Mouse (Mus musculus) midbrain, embryonic 10.5 days (tissue): ENCODE results near the gene Gdnf. TPM values are rescaled to one million over a fixed set of nuclear protein-coding genes. Genes with fewer than 3 reads are reported as not detected.

Source experiments
- DNase-seq: peaks from one replicate; pipeline ENCODE4 v3.0.0-alpha.2; 2017; ENCODE audit warnings: low spot score
- H3K27ac ChIP-seq: fragments of 300-500 bp; sonication (generic); replicated peaks from 2 replicates; pipeline ENCODE4 v1.5.1; 2016; ENCODE audit warnings: mild to moderate bottlenecking
- H3K27me3 ChIP-seq: fragments of 300-500 bp; sonication (generic); 2 replicates; pipeline ENCODE4 v1.6.1; 2016; ENCODE audit warnings: low read depth, mild to moderate bottlenecking; ENCODE audit not compliant: poor library complexity, severe bottlenecking
- H3K36me3 ChIP-seq: fragments of 300-500 bp; sonication (generic); 2 replicates; pipeline ENCODE4 v1.6.1; 2016; ENCODE audit warnings: mild to moderate bottlenecking, moderate library complexity
- H3K4me1 ChIP-seq: fragments of 300-500 bp; sonication (generic); 2 replicates; pipeline ENCODE4 v1.6.1; 2016
- H3K4me3 ChIP-seq: fragments of 300-500 bp; sonication (generic); 2 replicates; pipeline ENCODE4 v1.5.1; 2016; ENCODE audit warnings: mild to moderate bottlenecking, moderate library complexity
- H3K9me3 ChIP-seq: fragments of 300-500 bp; sonication (generic); replicated peaks from 2 replicates; pipeline ENCODE4 v1.6.1; 2016; ENCODE audit warnings: mild to moderate bottlenecking
- WGBS: fragments of 180-500 bp; shearing (Covaris S2); methylation state at CpG from one replicate; pipeline ENCODE4 v1.1.7; 2016; 5-methylcytosine and 5-hydroxymethylcytosine counted together
- polyA plus RNA-seq: library from polyadenylated mRNA; unstranded; fragments of >200 nt; fragmentation: Nextera tagmentation; extraction: Ambion mirVana; gene quantifications from 2 replicates; pipeline ENCODE4 v1.2.1, GENCODE M21; 2016

Gene Gdnf
- polyA plus RNA-seq, 1 experiment from 2014 or later, result 0.41 TPM

GRCm38 (mm10) chr15:7823886-7824285 lies 13.2 kb downstream of the Gdnf start:
- WGBS, result 70% methylated on average over 6 of the region's 6 CpGs
- Histone ChIP-seq H3K4me3 (no peak overlapping the region), H3K36me3 (no peaks in the 10 kb centered on the region), H3K9me3 (no peaks in the 10 kb centered on the region), H3K4me1 (no peaks in the 10 kb centered on the region), H3K27me3 (peaks cover 24% of the 10 kb centered on the region), H3K27ac (no peak overlapping the region)
- no peak for DNase-seq

DNA sequence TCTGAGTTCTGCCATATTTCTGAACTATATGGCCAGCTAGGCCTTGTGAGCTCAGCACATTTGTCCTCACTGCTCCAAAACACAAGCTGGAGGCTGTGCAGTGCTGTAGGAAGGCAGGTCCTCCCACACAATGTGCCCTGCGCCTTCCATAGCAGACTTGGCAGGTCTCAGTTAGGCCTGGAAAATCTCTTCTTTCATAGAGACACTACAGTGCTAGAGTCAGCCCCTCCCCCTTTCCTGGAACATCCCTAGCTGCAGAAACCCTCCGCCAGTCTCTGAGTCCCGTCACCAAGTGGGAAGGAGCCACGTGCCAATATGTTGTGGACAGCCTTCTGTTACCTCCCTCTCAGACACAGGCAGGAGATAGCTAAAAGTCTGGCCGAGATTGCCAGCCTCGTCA lies 14.9 kb downstream of the Gdnf start:
- H3K4me1 ChIP-seq, result no peaks in the 10 kb centered on the region
- no peak for DNase-seq
- no peak overlapping the region for H3K27ac ChIP-seq
- no peaks in the 10 kb centered on the region for H3K9me3 ChIP-seq
- H3K36me3 ChIP-seq, result no peaks in the 10 kb centered on the region
- no peak overlapping the region for H3K4me3 ChIP-seq
- 71% methylated on average over 6 of the region's 6 CpGs for WGBS
- peaks cover 8% of the 10 kb centered on the region for H3K27me3 ChIP-seq

- Histone ChIP-seq H3K27ac (no peak overlapping the region), H3K4me1 (no peaks in the 10 kb centered on the region), H3K4me3 (no peak overlapping the region), H3K27me3 (no peaks in the 10 kb centered on the region), H3K36me3 (peaks cover 12% of the 10 kb centered on the region; the same call in 1 of the 2 replicates), H3K9me3 (no peaks in the 10 kb centered on the region)
- DNase-seq, result no peak
- WGBS, result 95% methylated on average over 9 of the region's 9 CpGs
Observed at GRCm38 (mm10) chr15:7835404-7835803, 24.8 kb downstream of the Gdnf start.

DNA sequence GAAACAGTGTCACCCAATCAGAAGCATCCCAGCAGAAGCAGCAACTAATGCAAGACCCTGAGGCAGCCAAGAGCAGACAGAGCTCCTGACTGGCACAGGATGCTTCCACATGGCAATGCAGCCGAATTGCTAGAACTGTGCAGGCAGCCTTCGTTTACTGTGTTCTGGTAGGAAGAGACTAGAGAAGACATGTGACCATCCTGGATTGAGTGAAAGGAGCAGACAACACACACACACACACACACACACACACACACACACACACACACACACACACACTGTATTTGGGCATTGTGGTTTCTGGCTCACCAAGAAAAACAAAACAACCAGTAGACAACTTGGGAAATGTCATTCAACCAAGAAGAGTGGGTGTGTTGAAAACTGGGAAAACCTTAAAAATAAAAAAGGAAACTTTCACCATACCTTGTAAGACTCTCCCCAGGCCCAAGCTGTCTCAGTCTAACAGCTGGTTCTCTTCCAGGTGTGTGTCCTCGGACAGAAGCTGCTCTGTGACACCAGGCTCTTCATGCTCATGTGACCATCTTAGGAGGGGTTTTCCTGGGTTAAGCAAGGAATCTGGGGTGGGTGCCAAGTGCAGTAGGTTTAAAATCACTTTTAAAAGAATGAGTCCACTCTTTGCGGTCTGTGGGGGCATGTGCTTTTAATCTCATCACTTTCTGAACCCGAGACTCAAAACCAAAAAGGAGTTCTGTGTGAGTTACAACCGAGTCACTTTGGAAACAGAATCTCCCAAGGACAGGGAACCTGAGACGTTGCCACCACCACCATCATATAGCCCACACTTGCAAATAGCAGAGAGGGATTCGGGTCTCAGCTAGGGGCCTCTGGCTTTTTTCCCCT lies 27.6 kb downstream of the Gdnf start:
- H3K4me3 ChIP-seq, result no peak overlapping the region
- peaks cover 12% of the 10 kb centered on the region; the same call in 1 of the 2 replicates for H3K36me3 ChIP-seq
- no peaks in the 10 kb centered on the region for H3K27me3 ChIP-seq
- no peaks in the 10 kb centered on the region for H3K9me3 ChIP-seq
- H3K27ac ChIP-seq, result no peak overlapping the region
- no peaks in the 10 kb centered on the region for H3K4me1 ChIP-seq
- WGBS, result 89% methylated on average over 8 of the region's 8 CpGs
- DNase-seq, result no peak

DNA sequence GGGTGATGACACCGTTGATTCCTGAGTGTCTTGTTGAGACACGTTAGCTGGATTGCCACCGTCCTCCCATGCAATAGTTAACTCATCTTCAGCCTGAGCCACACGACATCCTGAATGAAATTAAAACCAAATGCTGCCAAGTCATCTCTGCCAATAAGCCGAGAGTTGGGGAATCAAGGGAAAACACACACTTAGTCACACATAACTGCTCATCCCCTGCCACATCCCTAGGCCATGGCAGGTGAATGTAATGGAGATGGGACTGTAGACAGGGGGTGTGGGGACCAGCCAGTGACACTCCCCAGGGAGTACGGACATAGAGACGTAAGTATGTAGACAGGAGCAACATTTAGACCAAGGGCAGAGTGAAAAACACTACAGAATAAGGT lies 28.3 kb downstream of the Gdnf start:
- Histone ChIP-seq H3K4me3 (no peak overlapping the region), H3K4me1 (no peaks in the 10 kb centered on the region), H3K27ac (no peak overlapping the region), H3K9me3 (no peaks in the 10 kb centered on the region), H3K27me3 (no peaks in the 10 kb centered on the region), H3K36me3 (peaks cover 12% of the 10 kb centered on the region; the same call in 1 of the 2 replicates)
- WGBS, result 75% methylated on average over 7 of the region's 7 CpGs
- DNase-seq, result no peak

DNA sequence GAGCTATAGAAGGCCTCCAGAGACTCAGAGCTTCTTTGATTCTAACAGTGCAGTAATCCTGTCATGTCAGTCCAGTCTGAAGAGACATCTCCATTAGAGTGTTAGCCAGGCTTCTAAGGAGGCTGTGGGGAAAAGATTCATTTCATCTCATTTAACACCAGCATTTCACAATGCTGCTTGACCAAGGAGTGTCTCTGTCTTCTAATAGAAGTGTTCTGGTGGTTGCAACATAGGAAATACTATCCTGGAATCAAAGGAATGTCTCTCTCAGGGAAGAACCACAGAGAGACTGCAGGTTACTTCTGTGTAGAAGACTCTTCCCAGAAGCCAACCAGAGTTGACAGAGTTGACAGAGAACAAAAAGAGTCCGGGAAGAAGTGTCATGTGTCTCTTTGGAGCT lies 31.0 kb downstream of the Gdnf start:
- H3K9me3 ChIP-seq, result no peaks in the 10 kb centered on the region
- H3K4me1 ChIP-seq, result no peaks in the 10 kb centered on the region
- no peaks in the 10 kb centered on the region for H3K27me3 ChIP-seq
- WGBS, result 79% methylated on average over 1 of the region's 1 CpGs
- no peak for DNase-seq
- H3K36me3 ChIP-seq, result no peaks in the 10 kb centered on the region
- H3K27ac ChIP-seq, result no peak overlapping the region
- H3K4me3 ChIP-seq, result no peak overlapping the region

GRCm38 (mm10) chr15:7842398-7842797 lies 31.8 kb downstream of the Gdnf start:
- DNase-seq, result no peak
- H3K4me3 ChIP-seq, result no peak overlapping the region
- no peaks in the 10 kb centered on the region for H3K27me3 ChIP-seq
- H3K27ac ChIP-seq, result no peak overlapping the region
- WGBS, result 90% methylated on average over 4 of the region's 4 CpGs
- H3K36me3 ChIP-seq, result no peaks in the 10 kb centered on the region
- no peaks in the 10 kb centered on the region for H3K9me3 ChIP-seq
- H3K4me1 ChIP-seq, result no peaks in the 10 kb centered on the region

DNA sequence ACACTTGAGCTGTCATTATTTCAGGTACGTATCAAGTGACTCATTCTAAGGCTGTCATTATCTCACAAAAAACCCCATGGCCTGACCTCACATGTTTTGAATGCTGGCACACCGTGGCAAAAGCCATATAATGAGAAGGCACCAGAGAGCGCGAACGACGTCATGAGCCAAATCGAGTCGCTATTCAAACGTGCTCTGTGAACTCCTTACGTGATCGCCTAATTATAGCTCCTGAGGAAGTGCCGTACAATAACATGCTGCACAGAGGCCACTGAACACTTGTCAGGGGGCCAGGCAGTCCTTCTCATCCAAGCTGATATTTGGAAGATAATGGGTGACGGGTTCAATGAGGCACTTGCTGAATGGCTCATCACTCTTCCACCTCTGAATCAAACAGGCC lies 46.8 kb downstream of the Gdnf start:
- Histone ChIP-seq H3K4me1 (no peaks in the 10 kb centered on the region), H3K4me3 (no peak overlapping the region), H3K36me3 (no peaks in the 10 kb centered on the region), H3K9me3 (no peaks in the 10 kb centered on the region), H3K27ac (no peak overlapping the region), H3K27me3 (no peaks in the 10 kb centered on the region)
- WGBS, result 94% methylated on average over 13 of the region's 13 CpGs
- DNase-seq, result no peak

DNA sequence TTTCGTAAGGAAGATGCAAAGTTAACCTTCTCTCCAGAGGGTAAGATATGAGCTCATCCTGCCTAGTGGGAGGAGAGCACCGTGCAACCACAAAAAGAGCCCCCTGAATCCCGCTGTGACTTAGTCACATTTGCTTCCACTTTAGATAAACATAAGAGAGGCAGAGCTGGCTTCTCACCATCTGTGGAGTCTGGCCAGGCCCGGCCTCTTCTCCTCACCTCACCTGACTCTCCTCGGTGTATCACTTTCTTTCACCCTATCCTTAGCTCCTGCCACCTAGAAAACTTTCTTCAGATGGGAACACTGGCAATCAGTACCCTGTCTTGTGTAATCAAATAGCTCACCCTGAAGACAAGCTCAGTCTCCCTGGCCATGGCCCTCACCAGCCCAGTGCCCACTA lies 48.2 kb downstream of the Gdnf start:
- Histone ChIP-seq H3K27me3 (no peaks in the 10 kb centered on the region), H3K9me3 (no peaks in the 10 kb centered on the region), H3K36me3 (no peaks in the 10 kb centered on the region), H3K4me1 (peaks cover 9% of the 10 kb centered on the region), H3K4me3 (no peak overlapping the region), H3K27ac (no peak overlapping the region)
- 81% methylated on average over 5 of the region's 5 CpGs for WGBS
- DNase-seq, result no peak

- no peak overlapping the region for H3K4me3 ChIP-seq
- no peaks in the 10 kb centered on the region for H3K36me3 ChIP-seq
- H3K27ac ChIP-seq, result no peak overlapping the region
- H3K27me3 ChIP-seq, result no peaks in the 10 kb centered on the region
- no peaks in the 10 kb centered on the region for H3K9me3 ChIP-seq
- WGBS, result 86% methylated on average over 5 of the region's 5 CpGs
- DNase-seq, result no peak
- peaks cover 12% of the 10 kb centered on the region for H3K4me1 ChIP-seq
Observed at GRCm38 (mm10) chr15:7862890-7863289, 52.2 kb downstream of the Gdnf start.

GRCm38 (mm10) chr15:7863328-7863727 lies 52.7 kb downstream of the Gdnf start:
- Histone ChIP-seq H3K27ac (no peak overlapping the region), H3K9me3 (no peaks in the 10 kb centered on the region), H3K4me1 (peaks cover 12% of the 10 kb centered on the region), H3K4me3 (no peak overlapping the region), H3K27me3 (no peaks in the 10 kb centered on the region), H3K36me3 (no peaks in the 10 kb centered on the region)
- WGBS, result 58% methylated on average over 5 of the region's 5 CpGs
- no peak for DNase-seq

DNA sequence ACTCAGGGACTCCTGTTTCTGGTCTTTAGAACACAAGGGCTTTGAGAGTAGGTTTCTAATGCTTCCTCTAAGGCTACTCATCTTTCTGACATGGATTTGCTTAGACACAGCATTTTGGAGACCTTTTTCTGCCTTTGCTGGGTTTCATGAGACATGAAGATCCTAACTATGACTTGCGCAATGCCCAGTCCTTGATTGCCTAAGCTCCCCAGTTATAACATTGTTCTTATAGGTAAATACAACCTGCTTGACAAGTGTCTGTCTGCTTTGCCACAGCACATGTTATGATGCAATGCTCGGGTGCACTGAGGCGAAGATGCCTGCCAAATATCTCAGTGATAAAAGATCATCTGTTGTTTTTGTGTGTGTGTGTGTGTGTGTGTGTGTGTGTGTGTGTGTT lies 54.7 kb downstream of the Gdnf start:
- H3K27me3 ChIP-seq, result no peaks in the 10 kb centered on the region
- 92% methylated on average over 3 of the region's 3 CpGs for WGBS
- no peaks in the 10 kb centered on the region for H3K36me3 ChIP-seq
- no peak overlapping the region for H3K4me3 ChIP-seq
- no peak overlapping the region for H3K27ac ChIP-seq
- H3K4me1 ChIP-seq, result peaks cover 12% of the 10 kb centered on the region
- DNase-seq, result no peak
- no peaks in the 10 kb centered on the region for H3K9me3 ChIP-seq

DNA sequence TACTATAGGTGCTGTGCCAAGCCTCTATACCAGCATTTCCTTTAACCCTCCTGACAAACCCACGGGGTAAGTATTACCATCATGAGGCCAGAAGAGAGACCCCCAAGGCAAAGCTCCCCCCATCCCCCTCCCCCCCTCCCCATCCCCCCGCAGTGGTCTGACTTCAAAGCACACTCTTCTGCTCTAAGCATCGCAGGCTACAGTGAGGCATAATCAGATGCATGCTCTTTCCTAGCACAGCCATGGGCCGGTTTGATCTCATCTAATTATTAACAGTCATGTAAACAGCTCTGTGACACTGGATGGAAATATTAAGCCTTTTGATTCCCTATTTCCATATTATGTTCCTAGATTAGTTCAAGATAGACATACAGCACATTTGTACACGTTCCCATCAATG lies 61.8 kb downstream of the Gdnf start:
- H3K36me3 ChIP-seq, result no peaks in the 10 kb centered on the region
- H3K4me1 ChIP-seq, result peaks cover 4% of the 10 kb centered on the region
- H3K27ac ChIP-seq, result no peak overlapping the region
- H3K27me3 ChIP-seq, result no peaks in the 10 kb centered on the region; the same call in 1 of the 2 replicates
- H3K4me3 ChIP-seq, result no peak overlapping the region
- 67% methylated on average over 5 of the region's 5 CpGs for WGBS
- DNase-seq, result no peak
- H3K9me3 ChIP-seq, result no peaks in the 10 kb centered on the region
